Mouse (Mus musculus) ovary, postnatal 14 days (tissue): Measurements from ENCODE around the gene Micu2.

Source experiments
- DNase-seq: peaks from one replicate; pipeline ENCODE4 v3.0.0; 2022; ENCODE audit warnings: low spot score

The Micu2 gene

GRCm38 (mm10) chr14:57998526-57999401 lies at the start of gene Micu2:
Gene Micu2 (minus strand): TSS chr14:57999262.
- DNase-seq, result peak; percentile 65

DNA sequence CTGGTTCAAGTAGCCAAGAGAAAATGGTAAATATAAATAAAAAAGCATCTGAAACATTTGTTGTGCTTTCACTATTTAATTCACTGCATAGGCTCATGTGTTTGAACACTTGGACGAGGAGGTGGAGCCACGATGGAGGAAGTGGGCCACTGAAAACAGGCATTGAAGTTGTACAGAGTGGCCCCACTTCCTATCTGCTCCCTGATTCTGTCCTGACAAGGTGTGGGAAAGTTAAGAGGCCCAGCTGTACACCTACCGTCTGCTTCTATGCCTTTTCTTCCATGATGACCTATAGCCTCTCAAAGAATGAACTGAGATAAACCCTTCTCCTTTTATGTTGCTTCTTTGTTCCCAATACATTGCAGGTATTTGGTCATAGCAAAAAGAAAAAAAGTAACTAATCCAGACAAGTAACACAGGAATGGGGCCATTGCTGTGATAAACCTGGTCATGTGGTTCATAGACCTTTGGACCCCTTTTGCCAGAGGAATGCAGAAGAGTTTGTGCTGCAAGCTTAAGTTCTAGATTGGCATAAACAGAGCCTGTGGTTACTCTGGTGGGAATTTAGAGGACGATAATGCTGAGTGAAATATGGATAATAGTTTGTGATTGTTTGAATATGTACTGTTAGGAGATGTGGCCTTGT lies 47.7 kb upstream of the Micu2 start:
- no peak for DNase-seq

DNA sequence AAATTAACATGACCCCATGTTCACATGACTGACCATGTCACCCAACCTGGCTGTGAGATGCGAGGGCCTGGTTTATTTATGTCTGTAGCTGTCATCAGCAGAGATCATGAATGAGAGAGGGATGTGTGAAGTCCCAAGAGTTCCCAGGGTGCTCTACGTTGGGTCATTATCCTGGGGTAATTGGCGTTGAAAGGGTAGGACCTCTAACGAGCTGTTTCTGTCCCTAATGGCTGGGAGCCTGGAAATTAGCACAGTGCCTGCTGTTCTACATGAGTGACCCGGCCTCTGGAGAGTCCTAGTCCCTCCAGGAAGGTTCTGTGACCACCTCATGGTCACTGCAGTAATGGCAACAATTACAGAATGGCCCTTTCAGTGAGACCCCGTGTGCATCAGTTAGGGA lies 37.1 kb upstream of the Micu2 start:
- DNase-seq, result no peak

DNA sequence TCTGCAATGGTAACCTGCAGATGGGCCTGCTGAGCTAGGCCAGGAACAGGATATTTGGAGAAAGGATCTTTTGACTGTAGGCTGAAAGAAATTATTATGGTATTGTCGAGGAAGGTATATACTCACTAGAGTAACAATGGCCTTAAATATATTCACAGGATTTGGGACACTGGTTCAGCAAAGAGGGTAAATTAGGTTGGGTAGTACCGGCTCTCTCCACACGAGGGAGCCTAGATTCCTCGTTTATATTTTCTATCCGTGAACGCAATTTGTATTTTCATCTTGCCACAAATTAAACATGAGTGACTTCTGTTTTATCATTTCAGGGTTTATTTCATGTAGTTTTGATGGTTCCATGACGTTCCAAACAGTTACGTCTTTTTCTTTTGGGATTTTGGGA lies 35.5 kb upstream of the Micu2 start:
- DNase-seq, result peak; percentile 57

GRCm38 (mm10) chr14:58018869-58019268 lies 19.8 kb upstream of the Micu2 start:
- DNase-seq, result no peak

DNA sequence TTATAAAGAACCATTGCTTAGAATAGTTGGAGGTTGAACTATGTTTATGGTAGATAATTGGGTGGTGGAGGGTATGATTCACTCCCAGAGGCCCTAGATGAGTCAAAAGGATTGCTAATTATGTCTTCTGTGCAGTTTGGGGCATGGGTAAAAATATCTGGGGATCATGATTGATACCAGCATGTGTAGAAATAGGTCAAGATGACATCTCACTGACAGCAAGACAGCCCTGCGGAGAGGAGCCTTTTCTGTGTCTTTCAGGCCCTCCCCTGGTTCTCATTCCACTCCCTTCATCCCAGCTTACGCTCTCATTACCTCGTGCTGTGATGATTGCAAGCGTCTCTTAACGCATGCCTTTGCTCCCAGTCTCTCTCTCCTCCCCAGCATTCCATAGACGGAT lies 4.8 kb upstream of the Micu2 start:
- no peak for DNase-seq

GRCm38 (mm10) chr14:58002161-58002560 lies 3.1 kb upstream of the Micu2 start:
- no peak for DNase-seq

GRCm38 (mm10) chr14:57999402-57999734 lies 306 bp upstream of the Micu2 start:
- no peak for DNase-seq

GRCm38 (mm10) chr14:57997431-57997830 lies 1.6 kb downstream of the Micu2 start:
- no peak for DNase-seq

DNA sequence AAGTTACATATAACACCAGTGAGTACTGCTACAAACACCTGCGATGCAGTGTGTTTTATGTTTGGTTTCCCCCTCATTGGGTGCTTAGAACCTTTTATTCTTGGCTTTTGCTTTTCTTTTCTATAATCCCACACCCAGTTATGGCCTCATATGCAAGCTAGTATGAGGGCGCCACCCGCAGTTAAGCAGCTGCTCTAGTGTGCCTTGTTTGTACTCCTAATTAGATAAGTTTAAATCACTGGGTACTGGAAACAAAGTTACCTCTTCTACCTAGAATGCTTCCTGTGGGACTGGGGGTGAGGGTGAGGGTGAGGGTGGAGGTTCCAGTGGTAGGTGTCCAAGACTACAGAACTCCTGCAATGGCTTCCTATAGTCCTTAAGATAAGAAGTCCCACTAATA lies 2.9 kb downstream of the Micu2 start:
- no peak for DNase-seq

- no peak for DNase-seq
These were observed 7.3 kb downstream of the Micu2 start for GRCm38 (mm10) chr14:57991761-57992160.

DNA sequence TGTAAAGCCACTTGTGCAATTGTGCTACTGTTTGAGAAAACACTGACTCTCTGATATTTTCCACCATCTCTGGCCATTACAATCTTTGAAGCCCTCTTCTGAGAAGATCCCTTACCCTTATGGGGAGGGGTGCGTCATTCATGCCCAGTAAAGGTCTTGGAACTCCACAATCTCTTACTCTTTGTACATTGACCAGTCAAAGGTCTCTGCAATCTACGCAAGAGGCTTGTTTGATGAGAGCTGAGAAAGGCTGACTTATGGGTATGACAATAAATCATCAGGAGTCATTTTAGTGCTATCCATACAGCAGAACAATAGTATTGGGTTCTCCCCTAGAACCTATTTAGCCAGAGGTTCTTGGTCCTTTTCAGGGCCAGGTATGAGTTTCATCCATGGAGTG lies 9.9 kb downstream of the Micu2 start:
- DNase-seq, result no peak

DNA sequence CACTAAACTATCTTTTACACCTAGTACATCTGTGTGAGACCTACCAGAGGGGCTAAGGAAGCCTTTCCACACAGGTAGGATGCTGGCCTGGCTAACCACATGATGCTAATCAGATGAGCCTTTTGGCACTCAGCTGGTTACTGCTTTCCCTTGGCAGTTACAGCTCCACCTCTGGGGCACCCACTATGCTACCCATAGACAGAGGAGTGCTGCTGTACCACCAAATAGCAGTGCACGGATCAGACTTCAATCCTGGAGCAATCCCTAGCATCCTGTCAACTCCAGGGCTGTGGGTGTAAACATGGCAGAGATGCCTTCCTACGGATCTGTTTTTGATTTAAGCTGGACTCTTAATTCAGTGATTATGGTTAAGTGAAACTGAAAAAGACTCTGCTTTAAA lies 13.3 kb downstream of the Micu2 start:
- no peak for DNase-seq

DNA sequence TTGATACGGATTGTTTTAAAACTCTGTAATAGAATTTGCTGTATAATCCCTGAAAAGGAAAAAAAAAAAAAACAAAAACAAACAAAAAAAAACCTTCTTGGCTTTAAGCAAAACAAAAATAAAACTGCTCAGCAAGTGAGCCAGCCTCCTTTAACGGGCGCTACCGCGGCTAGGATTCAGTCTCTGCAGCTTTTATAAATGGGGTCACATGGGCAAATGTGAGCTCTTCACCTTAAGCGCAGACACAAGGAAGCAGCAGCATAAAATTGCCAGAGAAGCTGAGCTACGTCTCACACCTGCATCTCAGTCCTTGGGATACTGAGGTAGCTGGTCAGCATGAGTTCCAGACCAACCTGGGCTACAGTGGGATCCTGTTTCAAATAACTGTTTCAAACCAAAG lies 16.6 kb downstream of the Micu2 start:
- DNase-seq, result no peak

GRCm38 (mm10) chr14:57981720-57982418 lies 17.2 kb downstream of the Micu2 start:
- no peak for DNase-seq

GRCm38 (mm10) chr14:57980776-57981175 lies 18.3 kb downstream of the Micu2 start:
- DNase-seq, result no peak

- no peak for DNase-seq
These were observed 18.9 kb downstream of the Micu2 start for GRCm38 (mm10) chr14:57980179-57980578.

DNA sequence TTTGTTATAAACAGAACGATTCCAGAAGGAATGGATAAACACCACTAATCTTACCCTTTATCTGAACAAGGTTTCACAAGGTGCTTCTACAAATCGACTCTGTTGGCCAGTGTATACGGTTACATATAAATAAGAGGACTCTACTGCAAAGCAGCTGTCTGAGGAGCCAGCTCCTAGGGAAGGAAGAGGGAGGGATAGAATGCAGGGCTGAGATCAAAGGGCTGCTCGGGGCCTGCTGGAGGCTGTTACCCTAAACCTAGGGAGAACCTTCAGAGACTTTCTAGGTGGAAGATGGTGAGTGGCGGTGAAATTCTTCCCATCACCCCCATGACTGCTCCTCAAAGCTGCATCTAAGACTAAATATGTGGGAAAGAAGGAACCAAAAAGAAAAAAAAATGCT lies 20.9 kb downstream of the Micu2 start:
- DNase-seq, result no peak

DNA sequence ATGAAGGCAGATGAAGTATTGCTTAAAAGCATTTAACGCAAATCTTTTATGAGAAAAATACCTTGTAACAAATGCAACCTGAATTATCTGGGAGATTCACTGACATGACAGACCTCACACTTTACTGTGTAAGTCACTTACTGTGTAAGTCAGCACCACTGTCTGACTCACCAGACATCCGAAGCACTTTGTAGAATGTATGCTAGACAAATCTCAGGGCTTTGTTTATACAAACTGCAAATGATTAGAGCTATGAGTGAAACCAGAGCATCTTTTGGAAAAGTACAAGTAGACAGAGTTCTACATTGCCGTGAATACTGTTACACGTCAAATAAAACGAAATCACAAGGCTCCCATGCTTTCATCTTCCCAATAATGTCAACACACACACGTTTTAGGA lies 23.4 kb downstream of the Micu2 start:
- DNase-seq, result no peak

- DNase-seq, result no peak
These were observed 27.0 kb downstream of the Micu2 start for GRCm38 (mm10) chr14:57971986-57972525.

- DNase-seq, result no peak
These were observed 30.2 kb downstream of the Micu2 start for GRCm38 (mm10) chr14:57968873-57969272.

DNA sequence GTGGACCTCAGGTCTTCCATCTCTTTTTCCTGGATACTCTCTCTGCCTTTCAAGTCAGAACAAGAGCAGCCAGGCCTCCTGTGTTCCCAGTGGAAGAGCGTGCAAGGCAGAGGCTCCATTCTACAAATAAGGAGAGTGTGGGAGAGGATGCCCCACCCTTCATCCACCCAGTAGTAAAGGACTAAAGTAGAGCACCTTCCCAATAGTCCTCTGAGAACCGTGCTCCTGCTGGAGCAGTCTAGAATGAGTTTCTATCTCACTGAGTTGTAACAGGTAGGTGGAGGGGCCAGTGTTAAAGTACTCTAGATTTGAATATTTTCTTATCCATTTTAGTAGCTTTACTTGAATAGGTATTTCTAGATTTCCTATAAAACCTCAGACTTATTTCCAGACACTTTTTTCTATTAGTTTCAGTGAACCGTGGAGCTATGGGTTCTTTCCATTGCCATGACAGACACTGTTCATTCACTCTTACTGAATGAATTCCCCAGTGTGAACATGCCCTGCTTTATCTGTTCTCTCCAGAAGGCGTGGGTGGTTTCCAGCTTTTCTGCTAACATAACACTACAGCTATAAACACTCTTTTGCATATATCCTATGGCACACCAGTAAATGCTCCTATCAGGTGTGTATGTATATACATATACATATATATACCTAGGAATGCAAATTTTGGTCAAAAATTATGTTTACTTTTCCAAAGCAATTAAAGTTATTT lies 31.8 kb downstream of the Micu2 start:
- no peak for DNase-seq
